Mouse (Mus musculus) hindbrain, embryonic 10.5 days (tissue): ENCODE results near the gene Plpp3. TPM values are rescaled to one million over a fixed set of nuclear protein-coding genes. Genes with fewer than 3 reads are reported as not detected.

Source experiments
- DNase-seq: peaks from one replicate; pipeline ENCODE4 v3.0.0-alpha.2; 2017; ENCODE audit warnings: low spot score
- H3K27ac ChIP-seq: fragments of 300-500 bp; sonication (generic); 2 replicates; pipeline ENCODE4 v1.5.1; 2016; ENCODE audit warnings: mild to moderate bottlenecking, moderate library complexity
- H3K27me3 ChIP-seq: fragments of 300-500 bp; sonication (generic); 2 replicates; pipeline ENCODE4 v1.6.1; 2016; ENCODE audit warnings: mild to moderate bottlenecking; ENCODE audit not compliant: poor library complexity, insufficient read depth, severe bottlenecking
- H3K36me3 ChIP-seq: fragments of 300-500 bp; sonication (generic); 2 replicates; pipeline ENCODE4 v1.6.1; 2016; ENCODE audit warnings: mild to moderate bottlenecking, moderate library complexity
- H3K4me1 ChIP-seq: fragments of 300-500 bp; sonication (generic); replicated peaks from 2 replicates; pipeline ENCODE4 v1.6.1; 2016; ENCODE audit warnings: mild to moderate bottlenecking
- H3K4me3 ChIP-seq: fragments of 300-500 bp; sonication (generic); 2 replicates; pipeline ENCODE4 v1.5.1; 2016; ENCODE audit warnings: mild to moderate bottlenecking, moderate library complexity
- H3K9me3 ChIP-seq: fragments of 300-500 bp; sonication (generic); 2 replicates; pipeline ENCODE4 v1.6.1; 2016; ENCODE audit warnings: mild to moderate bottlenecking, moderate library complexity
- WGBS: fragments of 180-500 bp; shearing (Covaris S2); methylation state at CpG from one replicate; pipeline ENCODE4 v1.1.7; 2016; 5-methylcytosine and 5-hydroxymethylcytosine counted together
- polyA plus RNA-seq: library from polyadenylated mRNA; unstranded; fragments of >200 nt; fragmentation: Nextera tagmentation; extraction: Ambion mirVana; gene quantifications from 2 replicates; pipeline ENCODE4 v1.2.1, GENCODE M21; 2016

Gene Plpp3
- polyA plus RNA-seq, 1 experiment from 2014 or later = 63.8 TPM

GRCm38 (mm10) chr4:105281751-105282231 is 124.6 kb downstream of the Plpp3 start:
- Histone ChIP-seq H3K4me1 (peaks cover 61% of the 10 kb centered on the region), H3K9me3 (no peaks in the 10 kb centered on the region), H3K4me3 (peak overlapping the region; percentile 7; the same call in 1 of the 2 replicates), H3K27me3 (0 out of 2 replicates have a peak, but pooled peaks cover 3% of the 10 kb centered on the region), H3K27ac (peak overlapping the region; percentile 88), H3K36me3 (no peaks in the 10 kb centered on the region)
- peak; percentile 61 for DNase-seq
- 15% methylated on average over 7 of the region's 7 CpGs for WGBS

Other genes with a start within 250 kb of the Plpp3 start
- gene Fyb2, start 243.9 kb upstream of the Plpp3 start, polyA plus RNA-seq = 0.05 TPM in 1 of 2 replicates, not detected in the other
- 2.0 and 3.2 TPM in 2 replicates for gene Prkaa2, start 47.5 kb upstream of the Plpp3 start, polyA plus RNA-seq